Comparison of ENCODE assay signal across 11 mouse cellular contexts in genomic region chr16:43951591-43951990, GRCm38 (mm10). TPM values are rescaled to one million over a fixed set of nuclear protein-coding genes. Genes with fewer than 3 reads are reported as not detected.
DNase-seq lines count a peak whose midpoint lies in the region; ATAC-seq lines count a peak whose summit lies in the region.
"Had no signal": no experiment of that assay in that cellular context is flagged by ENCODE, and none has a peak within 500 bp of the region (broad histone marks: within the 10 kb centered on the region; RNA-seq: fewer than 3 reads in every experiment).

No protein-coding gene starts in this region.

- ATAC-seq in granulocyte monocyte progenitor cell, adult 5-6 weeks (replicated peaks; ENCODE audit: poor library complexity, severe bottlenecking), result peak; percentile 99
- ATAC-seq: hindbrain, postnatal 0 days; midbrain, embryonic 13.5 days had no signal

- peak; percentile 97 for DNase-seq in heart, adult 11 months
- no peak for DNase-seq in heart, postnatal 4 days
- DNase-seq in B cell, adult 2 months, result peak; percentile 69 to 71
- DNase-seq in monocyte, adult 2 months (ENCODE audit: low read depth in 1 of 2, low spot score in 2 of 2), result peak; percentile 56 to 69
- no peak for DNase-seq in cerebellum, adult 8-10 months
- DNase-seq in gastrocnemius, postnatal 10 days, result no peak
- no peak for DNase-seq in kidney, postnatal 14 days
- DNase-seq: cerebellum, postnatal 25 days had no signal

RNA-seq across cellular contexts. Expression of gene Qtrt2, which starts 25.0 kb away (rescaled TPM):
- total RNA-seq in heart, postnatal 4 days (2021), result 10 to 100 TPM; 23.2 to 29.8 TPM
- total RNA-seq in granulocyte monocyte progenitor cell, adult 5-6 weeks (2014; fragmentation: Nextera tagmentation), result 18.0 and 27.8 TPM in 2 replicates
- total RNA-seq in granulocyte monocyte progenitor cell, adult 5-6 weeks (2017), result 27.3 and 58.6 TPM in 2 replicates
- 10 to 100 TPM in 1 of 2 experiments, 1 to 10 TPM in 1; 7.4 to 17.5 TPM for total RNA-seq in gastrocnemius, postnatal 10 days (2021)

RNA-seq across cellular contexts. Expression of gene Zdhhc23, which starts 28.0 kb away (rescaled TPM):
- 1 to 10 TPM; 1.8 to 2.2 TPM for total RNA-seq in heart, postnatal 4 days (2021)
- 0.60 and 1.4 TPM in 2 replicates for total RNA-seq in granulocyte monocyte progenitor cell, adult 5-6 weeks (2014; fragmentation: Nextera tagmentation)
- 0.52 and 0.78 TPM in 2 replicates for total RNA-seq in granulocyte monocyte progenitor cell, adult 5-6 weeks (2017)
- total RNA-seq in gastrocnemius, postnatal 10 days (2021), result under 1 TPM; 0.41 to 0.59 TPM

Comparison
In these comparisons a context has a peak if more than half of its experiments do, and no peak if none do; other contexts are left out.
1. DNase-seq: peak in heart, adult 11 months (single experiment), B cell, adult 2 months (2 of 2) and monocyte, adult 2 months (2 of 2); none in heart, postnatal 4 days (single experiment), cerebellum, adult 8-10 months (single experiment), gastrocnemius, postnatal 10 days (single experiment) and kidney, postnatal 14 days (single experiment).